Mouse (Mus musculus) heart, embryonic 10.5 days (tissue): ENCODE data around the gene Akap5. TPM values are rescaled to one million over a fixed set of nuclear protein-coding genes. Genes with fewer than 3 reads are reported as not detected.

Experiments
- DNase-seq: peaks from one replicate; pipeline ENCODE4 v3.0.0-alpha.2; 2017; ENCODE audit warnings: low spot score
- H3K27ac ChIP-seq: fragments of 300-500 bp; sonication (generic); 2 replicates; pipeline ENCODE4 v1.5.1; 2016; ENCODE audit warnings: mild to moderate bottlenecking
- H3K27me3 ChIP-seq: fragments of 300-500 bp; sonication (generic); 2 replicates; pipeline ENCODE4 v1.6.1; 2016; ENCODE audit warnings: mild to moderate bottlenecking; ENCODE audit not compliant: poor library complexity, insufficient read depth, severe bottlenecking
- H3K36me3 ChIP-seq: fragments of 300-500 bp; sonication (generic); 2 replicates; pipeline ENCODE4 v1.6.1; 2016; ENCODE audit warnings: mild to moderate bottlenecking, moderate library complexity
- H3K4me1 ChIP-seq: fragments of 300-500 bp; sonication (generic); 2 replicates; pipeline ENCODE4 v1.6.1; 2016; ENCODE audit warnings: mild to moderate bottlenecking
- H3K4me3 ChIP-seq: fragments of 300-500 bp; sonication (generic); 2 replicates; pipeline ENCODE4 v1.5.1; 2016; ENCODE audit warnings: mild to moderate bottlenecking, moderate library complexity
- H3K9me3 ChIP-seq: fragments of 300-500 bp; sonication (generic); 2 replicates; pipeline ENCODE4 v1.6.1; 2016; ENCODE audit warnings: mild to moderate bottlenecking, moderate library complexity
- WGBS: fragments of 180-500 bp; shearing (Covaris S2); methylation state at CpG from one replicate; pipeline ENCODE4 v1.1.7; 2016; 5-methylcytosine and 5-hydroxymethylcytosine counted together
- polyA plus RNA-seq: library from polyadenylated mRNA; unstranded; fragments of >200 nt; fragmentation: Nextera tagmentation; extraction: Ambion mirVana; gene quantifications from 2 replicates; pipeline ENCODE4 v1.2.1, GENCODE M21; 2016

The Akap5 gene
- polyA plus RNA-seq, 1 experiment from 2014 or later: 9.5 TPM

DNA sequence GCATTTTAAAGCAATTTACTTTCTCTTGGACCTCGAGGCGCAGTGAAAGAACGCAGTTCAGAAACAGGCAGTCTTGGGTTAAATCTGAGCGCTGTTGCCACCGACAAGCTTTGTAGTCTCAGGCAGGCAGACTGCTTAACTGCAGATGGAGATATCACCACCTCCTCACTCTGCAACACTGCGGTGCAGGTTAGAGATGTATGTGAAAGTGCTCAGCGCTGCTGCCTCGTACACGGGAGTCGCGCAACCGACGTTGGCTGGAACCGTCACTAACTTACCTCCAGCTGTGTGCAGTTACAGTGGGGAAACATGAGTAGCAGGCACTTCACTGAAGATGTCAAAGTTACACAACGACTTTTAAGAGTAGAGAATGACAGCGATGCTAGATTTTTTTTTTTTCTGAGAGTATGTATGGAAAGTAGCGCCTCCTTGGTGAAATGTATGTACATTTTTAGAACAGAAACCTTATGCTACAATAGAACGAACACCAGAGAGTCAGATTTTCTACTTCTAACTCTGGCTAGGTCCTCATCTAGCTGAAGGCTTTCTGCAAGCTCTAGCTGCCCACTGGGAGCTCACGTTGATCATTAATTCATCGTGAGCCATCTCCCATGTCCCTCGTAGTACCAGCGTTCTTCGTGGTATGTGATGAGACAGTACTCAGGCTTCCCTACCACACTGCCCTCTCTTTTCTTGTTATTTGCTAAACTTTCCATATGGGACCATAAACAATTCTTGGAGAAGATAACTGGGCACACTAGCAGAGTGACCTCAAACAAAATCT is 1.9 kb downstream of the Akap5 start:
- Histone ChIP-seq H3K4me3 (no peak overlapping the region), H3K4me1 (peaks cover 18% of the 10 kb centered on the region), H3K36me3 (peaks cover 29% of the 10 kb centered on the region), H3K27ac (no peak overlapping the region), H3K9me3 (no peaks in the 10 kb centered on the region), H3K27me3 (no peaks in the 10 kb centered on the region)
- no peak for DNase-seq
- WGBS: 85% methylated on average over 23 of the region's 23 CpGs

DNA sequence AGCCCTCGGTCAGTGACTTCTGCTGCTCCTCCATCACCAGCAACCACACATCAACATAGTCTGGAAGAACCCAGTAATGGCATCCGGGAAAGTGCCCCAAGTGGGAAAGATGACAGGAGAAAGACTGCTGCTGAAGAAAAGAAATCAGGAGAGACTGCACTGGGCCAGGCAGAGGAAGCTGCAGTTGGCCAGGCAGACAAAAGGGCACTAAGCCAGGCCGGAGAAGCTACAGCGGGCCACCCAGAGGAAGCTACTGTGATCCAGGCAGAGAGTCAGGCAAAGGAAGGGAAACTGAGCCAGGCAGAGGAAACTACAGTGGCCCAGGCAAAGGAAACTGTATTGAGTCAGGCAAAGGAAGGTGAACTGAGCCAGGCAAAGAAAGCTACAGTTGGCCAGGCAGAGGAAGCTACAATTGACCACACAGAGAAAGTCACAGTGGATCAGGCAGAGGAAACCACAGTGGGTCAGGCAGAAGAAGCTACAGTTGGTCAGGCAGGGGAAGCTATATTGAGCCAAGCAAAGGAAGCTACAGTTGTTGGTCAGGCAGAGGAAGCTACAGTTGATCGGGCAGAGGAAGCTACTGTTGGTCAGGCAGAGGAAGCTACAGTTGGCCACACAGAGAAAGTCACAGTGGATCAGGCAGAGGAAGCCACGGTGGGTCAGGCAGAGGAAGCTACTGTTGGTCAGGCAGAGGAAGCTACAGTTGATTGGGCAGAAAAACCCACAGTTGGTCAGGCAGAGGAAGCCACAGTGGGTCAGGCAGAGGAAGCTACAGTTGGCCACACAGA is 4.1 kb downstream of the Akap5 start:
- Histone ChIP-seq H3K9me3 (no peaks in the 10 kb centered on the region), H3K4me1 (peaks cover 15% of the 10 kb centered on the region), H3K36me3 (peaks cover 32% of the 10 kb centered on the region), H3K27ac (no peak overlapping the region), H3K4me3 (no peak overlapping the region), H3K27me3 (no peaks in the 10 kb centered on the region)
- WGBS: 86% methylated on average over 6 of the region's 6 CpGs
- DNase-seq: no peak

DNA sequence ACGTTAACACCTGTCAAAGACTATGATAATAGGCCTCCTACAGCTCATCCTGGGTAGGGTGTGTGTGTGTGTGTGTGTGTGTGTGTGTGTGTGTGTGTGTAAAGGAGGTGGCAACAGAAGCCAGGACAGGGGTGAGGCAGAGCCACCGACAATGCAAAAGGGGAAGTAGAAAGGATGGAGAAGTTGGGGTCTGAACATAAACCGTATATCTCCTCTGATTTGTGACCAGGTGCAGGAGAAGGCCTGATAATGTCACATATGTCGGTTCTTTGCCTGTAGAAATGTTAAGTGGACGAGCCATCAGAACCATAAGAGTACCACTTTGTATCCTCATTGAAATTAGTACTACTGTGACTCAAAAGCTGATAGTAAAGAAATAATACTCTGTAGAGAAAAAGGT is 9.0 kb downstream of the Akap5 start:
- Histone ChIP-seq H3K4me1 (peaks cover 8% of the 10 kb centered on the region; the same call in 1 of the 2 replicates), H3K4me3 (no peak overlapping the region), H3K9me3 (no peaks in the 10 kb centered on the region), H3K27ac (no peak overlapping the region), H3K36me3 (peaks cover 17% of the 10 kb centered on the region), H3K27me3 (no peaks in the 10 kb centered on the region)
- WGBS: 89% methylated on average over 5 of the region's 5 CpGs
- no peak for DNase-seq

DNA sequence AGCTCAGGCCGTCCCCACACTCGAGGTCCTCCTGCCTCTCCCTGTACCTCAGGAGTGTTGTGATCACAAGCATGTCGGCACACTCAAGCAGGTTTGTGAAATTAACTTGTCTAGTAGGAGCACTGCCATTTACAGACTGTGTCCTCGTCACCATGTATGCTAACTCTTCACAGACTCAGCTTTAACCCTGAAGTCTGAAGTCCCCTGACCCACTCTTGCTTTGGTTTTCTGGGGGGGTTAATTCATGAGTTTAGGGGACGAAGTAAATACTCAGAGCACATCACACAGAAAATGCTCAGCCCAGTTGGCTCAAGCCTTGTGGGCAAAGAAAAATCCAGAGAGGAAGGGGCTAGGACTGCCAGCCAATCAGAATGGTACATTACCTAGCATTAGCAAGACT is 10.9 kb downstream of the Akap5 start:
- 83% methylated on average over 5 of the region's 5 CpGs for WGBS
- H3K36me3 ChIP-seq: peaks cover 3% of the 10 kb centered on the region; the same call in 1 of the 2 replicates

DNA sequence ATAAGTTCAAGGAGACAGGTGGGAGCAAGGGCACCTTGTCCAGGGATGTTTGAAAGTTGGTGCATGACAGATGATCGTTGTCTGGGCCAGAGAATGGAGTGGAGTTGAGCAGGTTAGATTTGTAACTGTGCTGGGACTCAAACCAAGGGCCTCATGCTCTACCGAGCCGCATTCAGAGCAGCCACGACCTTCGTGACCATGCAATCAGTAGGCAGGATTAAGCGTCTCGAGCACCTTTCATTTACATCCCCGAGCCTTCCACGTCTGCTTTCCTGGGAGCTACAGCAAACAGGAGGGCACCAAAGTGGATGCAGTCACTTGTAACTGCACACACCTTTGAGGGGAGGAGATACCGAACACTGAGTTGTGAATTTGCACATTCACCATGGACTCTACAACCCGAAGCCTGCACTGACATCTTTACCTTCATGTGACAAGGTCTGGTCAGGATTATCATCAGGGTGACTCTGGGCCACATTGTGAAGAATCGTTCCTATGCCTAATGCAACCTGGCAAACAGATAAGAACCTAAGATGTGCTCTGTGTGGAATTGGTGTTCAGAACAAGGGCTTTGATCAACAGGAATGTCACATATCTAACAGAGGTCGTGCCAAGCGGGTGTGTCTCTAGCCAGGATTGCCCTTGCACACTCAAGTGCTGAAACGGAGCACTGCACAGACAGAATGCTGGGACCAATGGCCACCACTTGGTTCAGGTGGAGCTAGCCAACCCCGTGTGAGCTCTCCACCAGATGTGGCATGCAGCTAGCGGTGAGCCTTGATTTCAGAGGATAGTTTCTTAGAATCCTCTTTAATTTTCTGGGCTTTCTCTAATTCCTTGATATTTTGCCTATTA is 11.6 kb downstream of the Akap5 start:
- H3K27me3 ChIP-seq: no peaks in the 10 kb centered on the region
- 71% methylated on average over 17 of the region's 17 CpGs for WGBS
- H3K4me1 ChIP-seq: peaks cover 8% of the 10 kb centered on the region; the same call in 1 of the 2 replicates
- H3K27ac ChIP-seq: no peak overlapping the region
- DNase-seq: no peak
- peaks cover 3% of the 10 kb centered on the region; the same call in 1 of the 2 replicates for H3K36me3 ChIP-seq
- H3K9me3 ChIP-seq: no peaks in the 10 kb centered on the region
- H3K4me3 ChIP-seq: no peak overlapping the region

More for the DNA sequence above, 10.9 kb downstream of the Akap5 start:
- DNase-seq: no peak
- no peak overlapping the region for H3K4me3 ChIP-seq
- H3K27ac ChIP-seq: no peak overlapping the region
- H3K9me3 ChIP-seq: no peaks in the 10 kb centered on the region
- H3K27me3 ChIP-seq: no peaks in the 10 kb centered on the region
- peaks cover 8% of the 10 kb centered on the region; the same call in 1 of the 2 replicates for H3K4me1 ChIP-seq

DNA sequence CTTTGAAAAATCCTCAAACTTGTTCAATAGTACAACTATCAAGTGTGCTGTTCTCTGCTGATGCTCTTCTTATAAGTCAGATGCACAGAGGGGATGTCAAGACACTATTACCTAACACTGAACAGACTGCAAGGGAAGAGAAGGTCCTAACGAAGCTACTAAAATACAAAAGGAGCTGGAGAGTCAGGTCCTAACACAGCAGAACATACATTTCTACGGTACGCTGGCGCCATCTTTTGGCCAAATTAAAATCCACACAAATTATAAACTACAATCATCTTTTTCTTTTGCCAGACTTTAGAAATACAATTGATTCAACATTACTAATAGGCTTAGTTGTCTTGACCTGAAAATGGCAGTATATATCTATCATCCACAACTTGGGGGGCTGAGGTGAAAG is 16.4 kb downstream of the Akap5 start:
- H3K36me3 ChIP-seq: 0 out of 2 replicates have a peak, but pooled peaks cover 3% of the 10 kb centered on the region
- no peak overlapping the region for H3K27ac ChIP-seq
- H3K4me1 ChIP-seq: peaks cover 6% of the 10 kb centered on the region; the same call in 1 of the 2 replicates
- 2% methylated on average over 4 of the region's 4 CpGs for WGBS
- no peaks in the 10 kb centered on the region for H3K9me3 ChIP-seq
- H3K27me3 ChIP-seq: no peaks in the 10 kb centered on the region
- no peak for DNase-seq
- H3K4me3 ChIP-seq: no peak overlapping the region

DNA sequence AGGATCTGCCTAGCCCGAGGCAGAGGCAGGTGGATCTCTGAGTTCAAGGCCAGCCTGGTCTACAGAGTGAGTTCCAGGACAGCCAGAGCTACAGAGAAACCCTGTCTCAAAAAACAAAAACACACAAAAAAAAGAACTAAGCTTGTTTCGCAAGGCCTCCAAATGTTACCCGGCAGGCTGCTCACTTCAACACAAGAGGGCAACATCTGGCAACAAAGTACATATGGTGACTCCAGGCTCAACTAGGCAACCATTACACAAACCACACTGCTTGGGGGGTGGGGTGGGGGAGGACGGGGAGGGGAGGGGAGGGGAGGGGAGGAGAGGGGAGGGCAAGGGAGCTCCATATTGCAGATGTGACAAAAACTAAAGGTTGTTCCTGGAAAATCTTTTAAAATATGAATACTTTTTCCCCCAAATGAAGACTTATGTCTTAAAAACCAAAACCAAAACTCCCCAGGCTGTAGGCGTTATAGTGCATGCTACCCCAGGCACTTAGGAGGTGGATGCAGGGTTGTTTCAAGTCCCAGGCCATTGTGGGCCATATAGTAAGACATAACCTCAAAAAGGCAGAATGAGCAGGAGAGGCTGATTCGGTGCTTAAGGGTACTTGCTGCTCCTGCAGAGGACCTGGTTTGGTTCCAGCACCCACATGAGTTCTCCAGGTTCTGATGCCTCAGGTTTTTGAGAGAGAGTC is 21.2 kb downstream of the Akap5 start:
- no peak overlapping the region for H3K27ac ChIP-seq
- H3K4me3 ChIP-seq: no peak overlapping the region
- DNase-seq: no peak
- 84% methylated on average over 5 of the region's 6 CpGs for whole genome bisulfite sequencing
- peaks cover 8% of the 10 kb centered on the region for H3K4me1 ChIP-seq
- peaks cover 29% of the 10 kb centered on the region for H3K36me3 ChIP-seq
- H3K27me3 ChIP-seq: no peaks in the 10 kb centered on the region
- no peaks in the 10 kb centered on the region for H3K9me3 ChIP-seq

DNA sequence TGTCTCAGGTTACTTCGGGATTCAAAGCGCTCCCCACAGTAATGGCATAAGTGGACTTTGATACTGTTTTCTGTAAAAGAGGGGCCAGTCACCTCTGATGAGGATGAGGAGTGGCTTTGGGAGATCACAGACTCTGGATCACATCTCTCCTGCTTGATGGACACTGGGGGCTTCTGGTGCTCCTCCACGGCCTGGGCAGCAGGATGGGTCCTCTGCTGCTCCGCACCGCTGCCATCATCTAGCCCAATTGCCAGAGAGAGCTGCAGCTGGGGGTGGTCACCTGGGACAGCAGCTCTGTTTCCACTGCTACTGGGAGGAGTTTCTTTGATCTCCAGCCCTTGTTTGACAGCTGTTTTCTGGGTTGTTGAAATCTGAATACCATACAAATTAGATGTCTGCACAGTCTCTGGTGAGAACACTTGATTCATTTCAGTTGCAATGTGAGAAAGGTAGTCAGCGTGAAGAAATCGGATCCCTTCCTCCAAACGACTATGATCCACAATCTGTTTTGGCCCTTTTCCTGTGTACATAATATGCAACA is 25.1 kb downstream of the Akap5 start:
- Histone ChIP-seq H3K9me3 (no peaks in the 10 kb centered on the region), H3K27me3 (no peaks in the 10 kb centered on the region), H3K36me3 (peaks cover 45% of the 10 kb centered on the region), H3K4me3 (no peak overlapping the region), H3K4me1 (peaks cover 8% of the 10 kb centered on the region), H3K27ac (no peak overlapping the region)
- no peak for DNase-seq
- WGBS: 79% methylated on average over 8 of the region's 8 CpGs

DNA sequence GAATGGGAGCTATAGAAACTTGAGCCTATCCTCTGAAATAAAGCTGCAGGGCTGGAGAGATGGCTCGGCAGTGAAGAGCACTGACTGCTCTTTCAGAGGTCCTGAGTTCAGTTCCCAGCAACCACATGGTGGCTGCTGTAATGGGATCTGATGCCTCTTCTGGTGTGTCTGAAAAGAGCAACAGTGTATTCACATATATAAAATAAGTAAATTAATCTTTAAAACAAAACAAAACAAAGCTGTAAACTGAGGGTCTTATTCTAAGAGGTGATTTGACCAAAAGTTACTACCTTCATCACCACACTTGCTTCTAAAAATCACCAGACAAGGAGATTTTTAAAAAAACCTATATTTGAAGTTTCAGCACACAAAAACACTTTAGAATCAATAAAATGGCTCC is 36.2 kb downstream of the Akap5 start:
- no peak for DNase-seq
- peaks cover 10% of the 10 kb centered on the region for H3K36me3 ChIP-seq
- H3K9me3 ChIP-seq: no peaks in the 10 kb centered on the region
- H3K4me1 ChIP-seq: peaks cover 16% of the 10 kb centered on the region
- H3K4me3 ChIP-seq: no peak overlapping the region
- H3K27me3 ChIP-seq: no peaks in the 10 kb centered on the region
- H3K27ac ChIP-seq: no peak overlapping the region
- WGBS: 76% methylated on average over 1 of the region's 1 CpGs

DNA sequence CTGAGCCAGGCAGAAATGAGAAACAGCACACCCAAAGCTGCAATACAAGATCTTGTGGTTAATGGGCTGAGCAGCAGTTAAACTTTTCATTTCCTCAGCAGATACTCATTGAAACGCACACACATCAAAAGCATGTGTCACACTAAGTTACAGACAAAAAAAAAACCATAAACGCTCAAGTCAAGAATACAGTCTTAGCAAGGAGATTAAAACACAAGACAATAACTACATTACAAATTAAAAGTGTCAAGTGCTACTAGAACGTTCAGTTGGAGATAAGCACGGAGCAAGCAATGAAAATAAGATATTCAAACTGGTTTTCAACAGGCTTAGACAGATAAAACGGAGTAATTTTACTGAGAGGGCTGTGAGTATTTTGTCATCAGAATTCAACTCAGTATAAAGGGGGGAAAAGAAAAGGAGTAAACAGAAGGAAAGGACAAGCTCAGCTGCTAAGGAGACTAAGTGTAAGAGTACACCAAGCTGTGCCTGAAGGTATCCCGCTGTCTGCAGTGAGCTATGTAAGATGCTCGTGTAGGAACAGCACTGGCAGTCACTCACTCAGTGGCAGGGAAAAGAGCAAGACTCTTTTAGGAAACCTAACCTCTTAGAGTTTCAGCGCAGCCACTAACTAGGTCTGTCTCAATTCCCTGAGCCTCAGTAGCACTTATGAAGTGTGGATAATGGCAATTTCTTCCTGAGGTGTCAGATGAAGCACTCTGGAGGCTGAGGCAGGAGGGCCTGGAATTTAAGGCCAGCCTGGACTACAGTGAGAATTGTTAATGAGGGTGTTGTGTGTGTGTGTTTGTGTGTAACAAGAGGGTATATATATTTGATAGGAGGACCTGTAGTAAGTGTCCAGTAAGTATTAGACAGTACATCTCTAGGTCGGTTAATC is 37.0 kb downstream of the Akap5 start:
- DNase-seq: no peak
- H3K9me3 ChIP-seq: no peaks in the 10 kb centered on the region
- H3K27me3 ChIP-seq: no peaks in the 10 kb centered on the region
- H3K4me1 ChIP-seq: peaks cover 23% of the 10 kb centered on the region
- 58% methylated on average over 9 of the region's 9 CpGs for WGBS
- H3K36me3 ChIP-seq: peaks cover 10% of the 10 kb centered on the region
- no peak overlapping the region for H3K27ac ChIP-seq
- H3K4me3 ChIP-seq: no peak overlapping the region

DNA sequence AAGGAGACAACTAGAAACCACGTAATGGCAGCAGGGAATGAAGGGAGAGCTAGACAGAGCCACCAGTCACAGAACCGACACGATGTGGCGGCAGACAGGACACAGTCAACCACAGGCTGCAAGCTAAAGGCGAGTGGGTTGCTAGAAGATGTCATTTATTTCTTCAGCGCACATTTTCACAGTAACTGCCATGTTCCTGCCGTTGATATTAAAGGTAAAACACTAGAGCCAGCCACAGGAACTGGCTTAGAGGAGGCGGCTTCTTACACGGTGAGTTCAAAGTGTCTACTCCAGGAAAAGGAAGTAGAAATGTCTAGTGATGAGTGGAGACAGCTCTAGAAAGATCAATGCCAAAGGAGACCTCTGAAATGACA is 37.6 kb downstream of the Akap5 start:
- Histone ChIP-seq H3K9me3 (no peaks in the 10 kb centered on the region), H3K4me1 (peaks cover 29% of the 10 kb centered on the region), H3K36me3 (peaks cover 9% of the 10 kb centered on the region), H3K27me3 (no peaks in the 10 kb centered on the region), H3K27ac (no peak overlapping the region), H3K4me3 (no peak overlapping the region)
- DNase-seq: no peak
- 80% methylated on average over 9 of the region's 9 CpGs for WGBS
